Mouse (Mus musculus) thymus, adult 2 months (tissue): ENCODE results near the gene Morc3. TPM values are rescaled to one million over a fixed set of nuclear protein-coding genes. Genes with fewer than 3 reads are reported as not detected.
"Not testable (repeated sequence)": the region's sequence is repeated elsewhere in the genome, so short reads cannot be mapped to it uniquely, and the experiment has no call there.

Experiments
- DNase-seq: peaks from one replicate; pipeline ENCODE4 v3.0.0; 2021
- H3K27ac ChIP-seq: fragments of 200-500 bp; 2 replicates; pipeline ENCODE4 v1.5.1; 2012; ENCODE audit warnings: low read length, control low read depth; ENCODE audit not compliant: control insufficient read depth, insufficient read depth
- H3K27me3 ChIP-seq: fragments of 200-500 bp; 2 replicates; pipeline ENCODE4 v1.6.1; 2012; ENCODE audit warnings: mild to moderate bottlenecking, low read length, moderate library complexity, mixed read lengths; ENCODE audit not compliant: control insufficient read depth, insufficient read depth
- H3K36me3 ChIP-seq: fragments of 200-500 bp; 2 replicates; pipeline ENCODE4 v1.6.1; 2012; ENCODE audit warnings: mild to moderate bottlenecking, low read length, moderate library complexity; ENCODE audit not compliant: control insufficient read depth, insufficient read depth
- H3K4me1 ChIP-seq: fragments of 200-500 bp; replicated peaks from 2 replicates; pipeline ENCODE4 v1.6.1; 2012; ENCODE audit warnings: low read length; ENCODE audit not compliant: control insufficient read depth, insufficient read depth
- H3K4me3 ChIP-seq: fragments of 200-500 bp; 2 replicates; pipeline ENCODE4 v1.5.1; 2012; ENCODE audit warnings: mild to moderate bottlenecking, low read length, control low read depth, moderate library complexity; ENCODE audit not compliant: control insufficient read depth, insufficient read depth
- CTCF ChIP-seq: fragments of 200-500 bp; IDR thresholded peaks from 2 replicates; pipeline ENCODE4 v1.5.1; 2012; ENCODE audit warnings: mild to moderate bottlenecking, control low read depth, low read length, moderate library complexity, borderline replicate concordance; ENCODE audit not compliant: control insufficient read depth, poor library complexity, insufficient read depth; ENCODE audit errors: extremely low read depth
- POLR2A ChIP-seq: fragments of 200-500 bp; IDR thresholded peaks from 2 replicates; pipeline ENCODE4 v1.6.1; 2012; ENCODE audit warnings: mild to moderate bottlenecking, low read length, control low read depth, moderate library complexity; ENCODE audit not compliant: control insufficient read depth, poor library complexity, insufficient read depth; ENCODE audit errors: extremely low read depth
- WGBS: fragments of 180-500 bp; shearing (Covaris S2); methylation state at CpG from one replicate; pipeline ENCODE4 v1.1.7; 2018; 5-methylcytosine and 5-hydroxymethylcytosine counted together
- polyA plus RNA-seq: library from polyadenylated mRNA; depleted of rRNA; stranded (reverse); fragments of >200 nt; gene quantifications from 2 replicates; pipeline ENCODE4 v1.2.3, GENCODE M21; 2012

Gene Morc3
- polyA plus RNA-seq, 1 experiment: 17.4 TPM

DNA sequence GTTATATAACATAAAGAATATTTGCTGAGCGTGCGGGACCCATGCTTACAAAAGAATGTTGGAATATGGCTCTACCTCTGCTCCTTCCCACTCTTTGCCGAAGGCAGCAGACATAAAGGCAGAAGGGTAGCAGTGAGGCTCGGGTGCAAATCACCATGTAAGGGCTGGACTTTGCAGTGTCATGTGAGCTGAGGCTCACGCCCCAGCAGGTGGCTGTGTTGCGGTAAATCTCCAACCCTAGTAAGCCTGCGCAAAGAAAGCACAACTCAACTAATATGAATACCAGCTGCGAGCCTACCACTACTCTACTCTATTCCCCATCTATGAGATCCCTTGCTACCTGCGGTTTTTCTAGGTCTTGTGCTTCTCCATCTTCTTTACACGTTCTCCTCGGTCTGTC is 5.9 kb upstream of the Morc3 start:
- H3K4me1 ChIP-seq: no peaks in the 10 kb centered on the region
- TF ChIP-seq POLR2A (no peak), CTCF (no peak)
- no peaks in the 10 kb centered on the region for H3K27me3 ChIP-seq
- DNase-seq: no peak
- 96% methylated on average over 11 of the region's 11 CpGs for WGBS
- no peaks in the 10 kb centered on the region for H3K36me3 ChIP-seq
- H3K27ac ChIP-seq: no peak overlapping the region
- no peak overlapping the region for H3K4me3 ChIP-seq

GRCm38 (mm10) chr16:93826478-93826877 is 5.4 kb upstream of the Morc3 start:
- not testable (repeated sequence) for H3K4me1 ChIP-seq, H3K27me3 ChIP-seq, H3K36me3 ChIP-seq, DNase-seq, H3K27ac ChIP-seq, H3K4me3 ChIP-seq
- 91% methylated on average over 5 of the region's 5 CpGs for WGBS

GRCm38 (mm10) chr16:93826909-93827308 is 5.0 kb upstream of the Morc3 start:
- WGBS: 77% methylated on average over 6 of the region's 6 CpGs
- no peak for DNase-seq
- Histone ChIP-seq H3K27me3 (no peaks in the 10 kb centered on the region), H3K27ac (no peak overlapping the region), H3K4me1 (no peaks in the 10 kb centered on the region), H3K36me3 (no peaks in the 10 kb centered on the region), H3K4me3 (no peak overlapping the region)
- TF ChIP-seq POLR2A (no peak), CTCF (no peak)

DNA sequence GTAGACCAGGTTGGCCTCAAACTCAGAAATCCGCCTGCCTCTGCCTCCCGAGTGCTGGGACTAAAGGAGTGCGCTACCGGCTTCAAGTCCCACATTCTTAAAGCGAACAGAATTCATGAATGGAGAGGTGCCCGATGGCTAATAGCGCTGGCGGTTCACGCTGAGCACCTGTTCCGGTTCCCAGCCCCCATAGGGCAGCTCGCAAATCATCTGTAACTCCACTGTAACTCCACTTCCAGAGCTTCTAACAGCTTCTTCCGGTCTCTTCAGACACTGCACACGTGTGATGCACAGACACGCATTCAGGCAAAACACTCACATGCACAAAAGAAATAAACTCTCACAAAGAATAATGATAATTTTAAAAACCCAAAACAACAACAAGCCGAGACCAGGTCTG is 2.4 kb upstream of the Morc3 start:
- Histone ChIP-seq H3K36me3 (no peaks in the 10 kb centered on the region), H3K27ac (no peak overlapping the region), H3K4me1 (peaks cover 4% of the 10 kb centered on the region; the same call in 1 of the 2 replicates), H3K27me3 (no peaks in the 10 kb centered on the region), H3K4me3 (no peak overlapping the region)
- TF ChIP-seq POLR2A: no peak
- no peak for TF ChIP-seq CTCF
- no peak for DNase-seq
- WGBS: 98% methylated on average over 15 of the region's 15 CpGs

GRCm38 (mm10) chr16:93830071-93830470 is 1.9 kb upstream of the Morc3 start:
- 94% methylated on average over 9 of the region's 9 CpGs for WGBS
- no peak overlapping the region for H3K4me3 ChIP-seq
- H3K4me1 ChIP-seq: peaks cover 4% of the 10 kb centered on the region; the same call in 1 of the 2 replicates
- H3K36me3 ChIP-seq: no peaks in the 10 kb centered on the region
- TF ChIP-seq POLR2A (no peak), CTCF (no peak)
- no peaks in the 10 kb centered on the region for H3K27me3 ChIP-seq
- no peak overlapping the region for H3K27ac ChIP-seq
- no peak for DNase-seq

DNA sequence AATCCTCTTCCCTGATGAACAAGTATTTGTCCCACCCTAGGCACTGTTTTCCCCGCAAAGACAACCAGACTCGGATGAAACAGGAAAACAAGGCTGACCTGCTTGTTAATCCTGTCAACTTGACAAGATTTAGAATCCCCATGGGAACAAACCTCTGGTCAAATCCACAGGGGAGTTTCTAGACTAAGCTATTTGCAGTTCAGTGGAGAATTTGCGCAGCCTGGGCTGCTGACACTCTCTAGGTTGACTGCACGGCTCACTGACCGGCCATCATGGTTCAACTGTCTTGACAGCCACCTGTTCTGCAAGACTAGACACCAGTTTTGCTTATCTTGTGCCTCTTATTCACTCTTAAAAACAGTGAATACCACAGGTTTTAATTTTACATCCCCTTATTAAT is 1.0 kb upstream of the Morc3 start:
- TF ChIP-seq POLR2A (no peak), CTCF (no peak)
- no peak for DNase-seq
- H3K4me3 ChIP-seq: no peak overlapping the region
- H3K36me3 ChIP-seq: no peaks in the 10 kb centered on the region
- H3K27me3 ChIP-seq: no peaks in the 10 kb centered on the region
- H3K27ac ChIP-seq: no peak overlapping the region
- 91% methylated on average over 5 of the region's 5 CpGs for WGBS
- peaks cover 4% of the 10 kb centered on the region; the same call in 1 of the 2 replicates for H3K4me1 ChIP-seq

DNA sequence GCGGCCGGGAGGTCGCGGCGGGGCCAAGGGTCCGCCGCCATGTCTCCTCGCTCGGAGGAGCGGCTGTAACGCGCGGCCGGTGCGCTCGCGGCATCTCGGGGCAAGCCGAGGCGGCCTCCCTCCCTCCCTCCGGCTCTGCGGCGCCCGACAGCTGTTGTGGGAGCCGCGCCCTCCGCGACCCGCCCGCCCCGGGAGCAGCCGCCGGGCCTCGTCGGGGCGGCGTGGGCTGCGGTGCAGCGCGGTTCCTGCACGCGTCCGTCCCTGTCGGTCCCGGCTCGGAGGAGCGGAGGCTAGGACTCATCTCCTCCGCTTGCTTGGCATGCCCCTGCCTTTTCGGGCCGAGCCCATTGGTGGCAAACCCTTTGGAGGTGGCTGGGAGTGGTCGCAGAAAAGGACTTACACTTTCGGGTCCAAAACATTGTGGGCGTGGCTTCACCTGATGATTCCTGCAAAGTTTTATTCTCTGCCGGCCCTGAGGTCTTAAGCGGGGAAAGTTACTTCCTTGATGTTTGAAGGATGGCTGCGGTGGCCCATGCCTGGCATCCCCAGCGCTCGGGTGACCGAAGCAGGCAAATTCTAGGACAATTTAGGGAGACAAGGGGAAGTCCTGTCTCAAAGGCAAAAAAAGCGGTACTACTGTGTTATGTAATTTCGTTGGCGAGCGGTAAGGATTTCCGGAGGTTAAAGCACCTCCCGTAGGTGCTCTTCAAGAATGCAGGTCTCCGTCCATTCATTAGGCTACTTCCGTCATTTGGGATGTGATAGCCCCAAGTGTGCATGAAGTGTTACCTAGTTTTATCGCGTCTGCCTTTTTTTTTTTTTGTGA is 743 bp downstream of the Morc3 start:
- under 1% methylated on average over 65 of the region's 69 CpGs for WGBS
- peak; percentile 58 for DNase-seq
- Histone ChIP-seq H3K4me3 (peak overlapping the region; percentile 95), H3K27ac (peak overlapping the region; percentile 26), H3K36me3 (no peaks in the 10 kb centered on the region), H3K27me3 (no peaks in the 10 kb centered on the region), H3K4me1 (peaks cover 4% of the 10 kb centered on the region; the same call in 1 of the 2 replicates)
- TF ChIP-seq POLR2A (no peak), CTCF (no peak)
